Mouse (Mus musculus) megakaryocyte, embryonic 14.5 days (primary cell): ENCODE measurements around the gene Memo1. TPM values are rescaled to one million over a fixed set of nuclear protein-coding genes. Genes with fewer than 3 reads are reported as not detected.

Source experiments
- H3K27me3 ChIP-seq: replicated peaks from 2 replicates; pipeline ENCODE3; 2012; ENCODE audit warnings: inconsistent platforms
- H3K36me3 ChIP-seq: replicated peaks from 2 replicates; pipeline ENCODE3; 2012; ENCODE audit warnings: low read length, inconsistent platforms, mixed read lengths
- H3K4me1 ChIP-seq: 2 replicates; pipeline ENCODE4 v1.6.1; 2012; ENCODE audit warnings: inconsistent platforms
- H3K4me3 ChIP-seq: replicated peaks from 2 replicates; pipeline ENCODE3; 2012; ENCODE audit warnings: moderate library complexity, mild to moderate bottlenecking, inconsistent platforms
- H3K9me3 ChIP-seq: 2 replicates; pipeline ENCODE4 v1.6.1; 2012; ENCODE audit warnings: inconsistent platforms
- FLI1 ChIP-seq: IDR thresholded peaks from 2 replicates; pipeline ENCODE4 v1.6.1; 2012; ENCODE audit warnings: low read length, inconsistent platforms, mixed read lengths
- GATA1 ChIP-seq: IDR thresholded peaks from 3 replicates; pipeline ENCODE4 v1.6.1; 2012; ENCODE audit warnings: mixed read lengths, low read length, inconsistent platforms, borderline replicate concordance
- polyA plus RNA-seq: library from polyadenylated mRNA; stranded (reverse); fragments of >175 nt; gene quantifications from 2 replicates; pipeline ENCODE4 v1.2.3, GENCODE M21; 2012; ENCODE audit warnings: low replicate concordance; ENCODE audit not compliant: insufficient read depth

The Memo1 gene
- polyA plus RNA-seq, 1 experiment = 32.8 TPM

GRCm38 (mm10) chr17:74158161-74158560, 137.2 kb downstream of the Memo1 start:
- no peaks in the 10 kb centered on the region for H3K36me3 ChIP-seq
- H3K4me1 ChIP-seq = peaks cover 5% of the 10 kb centered on the region
- H3K9me3 ChIP-seq = no peaks in the 10 kb centered on the region
- H3K4me3 ChIP-seq = no peak overlapping the region
- no peak for TF ChIP-seq GATA1
- no peak for TF ChIP-seq FLI1
- H3K27me3 ChIP-seq = no peaks in the 10 kb centered on the region

Other genes starting within 250 kb of the Memo1 start
- 2.2 TPM in 1 of 2 replicates, not detected in the other for gene Srd5a2, start 247.6 kb downstream of the Memo1 start, polyA plus RNA-seq
- 7.4 and 93.3 TPM in 2 replicates for gene Dpy30, start 28.4 kb upstream of the Memo1 start, polyA plus RNA-seq
- gene Spast, start 43.5 kb upstream of the Memo1 start, polyA plus RNA-seq = 3.9 and 15.5 TPM in 2 replicates
- gene Slc30a6, start 100.1 kb upstream of the Memo1 start, polyA plus RNA-seq = 1.3 TPM in 1 of 2 replicates, not detected in the other
- 0.43 TPM in 1 of 2 replicates, not detected in the other for gene Nlrc4, start 163.6 kb upstream of the Memo1 start, polyA plus RNA-seq
- gene Yipf4, start 194.0 kb upstream of the Memo1 start, polyA plus RNA-seq = 12.0 and 34.7 TPM in 2 replicates
- gene Birc6, start 232.8 kb upstream of the Memo1 start, polyA plus RNA-seq = 10.0 and 17.7 TPM in 2 replicates